Mouse (Mus musculus) ES-E14 (cell line): ENCODE results near the gene Pkd1l3.

Experiments
- CHD2 ChIP-seq: IDR thresholded peaks from 2 replicates; pipeline ENCODE4 v1.6.1; 2014; ENCODE audit warnings: mild to moderate bottlenecking, low read depth, low read length, inconsistent platforms
- HCFC1 ChIP-seq: IDR thresholded peaks from 2 replicates; pipeline ENCODE4 v1.6.1; 2012; ENCODE audit warnings: low read length, inconsistent platforms, borderline replicate concordance; ENCODE audit not compliant: insufficient read depth
- MAFK ChIP-seq: IDR thresholded peaks from 2 replicates; pipeline ENCODE4 v1.6.1; 2014; ENCODE audit warnings: mild to moderate bottlenecking, low read depth, low read length, inconsistent platforms; ENCODE audit not compliant: insufficient read depth
- ZC3H11A ChIP-seq: IDR thresholded peaks from 2 replicates; pipeline ENCODE4 v1.6.1; 2012; ENCODE audit warnings: low read depth, mild to moderate bottlenecking, inconsistent platforms, low read length, borderline replicate concordance
- ZNF384 ChIP-seq: IDR thresholded peaks from 2 replicates; pipeline ENCODE4 v1.6.1; 2012; ENCODE audit warnings: low read depth, low read length, inconsistent platforms

GRCm38 (mm10) chr8:109628638-109629037 lies 14.3 kb downstream of the Pkd1l3 start:
- TF ChIP-seq MAFK = no peak
- no peak for TF ChIP-seq HCFC1
- TF ChIP-seq ZNF384 = no peak
- TF ChIP-seq CHD2 = no peak
- no peak for TF ChIP-seq ZC3H11A
